Mouse (Mus musculus) bone marrow macrophage, adult 2 months (primary cell): ENCODE data around the gene Dcaf1.

Source experiments
- CTCF ChIP-seq: IDR thresholded peaks from 2 replicates; pipeline ENCODE4 v1.5.1; 2012; ENCODE audit warnings: low read depth, mild to moderate bottlenecking, low read length, moderate library complexity
- POLR2A ChIP-seq: IDR thresholded peaks from 2 replicates; pipeline ENCODE4 v1.6.1; 2012; ENCODE audit warnings: mild to moderate bottlenecking, low read depth, low read length, borderline replicate concordance

GRCm38 (mm10) chr9:106886828-106887702 is 65.4 kb downstream of the Dcaf1 start, which contains the start of gene Rbm15b:
- TF ChIP-seq POLR2A (peak; percentile 74; the same call in 1 of the 2 replicates), CTCF (no peak; the same call in 1 of the 2 replicates)
